Mouse (Mus musculus) hindbrain, embryonic 15.5 days (tissue): ENCODE results near the gene Odaph. TPM values are rescaled to one million over a fixed set of nuclear protein-coding genes. Genes with fewer than 3 reads are reported as not detected.
"Not testable (repeated sequence)": the region's sequence is repeated elsewhere in the genome, so short reads cannot be mapped to it uniquely, and the experiment has no call there.

Experiments
- ATAC-seq: fragments of 200-750 bp; cut with Nextera tagmentation; 2 replicates; pipeline ENCODE4 v1.8.0; 2017; ENCODE audit warnings: low read depth, moderate number of reproducible peaks, moderate TSS enrichment; ENCODE audit not compliant: low FRiP score
- H3K27ac ChIP-seq: fragments of 300-500 bp; sonication (generic); replicated peaks from 2 replicates; pipeline ENCODE4 v1.5.1; 2015; ENCODE audit warnings: mild to moderate bottlenecking, inconsistent platforms
- H3K27me3 ChIP-seq: fragments of 300-500 bp; sonication (generic); 2 replicates; pipeline ENCODE4 v1.6.1; 2015; ENCODE audit warnings: control low read depth, inconsistent platforms
- H3K36me3 ChIP-seq: fragments of 300-500 bp; sonication (generic); 2 replicates; pipeline ENCODE4 v1.6.1; 2015; ENCODE audit warnings: control low read depth, inconsistent platforms
- H3K4me1 ChIP-seq: fragments of 300-500 bp; sonication (generic); replicated peaks from 2 replicates; pipeline ENCODE4 v1.6.1; 2015; ENCODE audit warnings: control low read depth, inconsistent platforms
- H3K4me2 ChIP-seq: fragments of 300-500 bp; sonication (generic); 2 replicates; pipeline ENCODE4 v1.6.1; 2015; ENCODE audit warnings: moderate library complexity, mild to moderate bottlenecking, inconsistent platforms
- H3K4me3 ChIP-seq: fragments of 300-500 bp; sonication (generic); 2 replicates; pipeline ENCODE4 v1.5.1; 2015; ENCODE audit warnings: mild to moderate bottlenecking, inconsistent platforms
- H3K9ac ChIP-seq: fragments of 300-500 bp; sonication (generic); 2 replicates; pipeline ENCODE4 v1.6.1; 2015; ENCODE audit warnings: inconsistent platforms
- H3K9me3 ChIP-seq: fragments of 300-500 bp; sonication (generic); 2 replicates; pipeline ENCODE4 v1.6.1; 2016; ENCODE audit warnings: control low read depth, inconsistent platforms
- WGBS: fragments of 180-500 bp; shearing (Covaris S2); methylation state at CpG from one replicate; pipeline ENCODE4 v1.1.7; 2015; 5-methylcytosine and 5-hydroxymethylcytosine counted together
- polyA plus RNA-seq: library from polyadenylated mRNA; unstranded; fragments of >200 nt; fragmentation: Nextera tagmentation; extraction: Ambion mirVana; gene quantifications from 2 replicates; pipeline ENCODE4 v1.2.1, GENCODE M21; 2015

Gene Odaph
- polyA plus RNA-seq: 0.21 and 0.43 TPM in 2 replicates

- 71% methylated on average over 4 of the region's 4 CpGs for WGBS
- H3K9me3 ChIP-seq: no peaks in the 10 kb centered on the region
- no peaks in the 10 kb centered on the region for H3K36me3 ChIP-seq
- H3K27ac ChIP-seq: no peak within 1 kb of the TSS
- H3K9ac ChIP-seq: no peak within 1 kb of the TSS
- H3K27me3 ChIP-seq: no peaks in the 10 kb centered on the region
- H3K4me2 ChIP-seq: no peak within 1 kb of the TSS
- H3K4me1 ChIP-seq: no peaks in the 10 kb centered on the region; the same call in 1 of the 2 replicates
- no peak for ATAC-seq
- H3K4me3 ChIP-seq: no peak within 1 kb of the TSS
Observed at GRCm38 (mm10) chr5:91987236-91987635, at the start of gene Odaph. Gene Odaph, plus strand, starts transcription at chr5:91987475.

GRCm38 (mm10) chr5:91945609-91946008 is 41.7 kb upstream of the Odaph start:
- not testable (repeated sequence) for H3K27ac ChIP-seq, H3K27me3 ChIP-seq, H3K4me1 ChIP-seq, H3K4me2 ChIP-seq, H3K4me3 ChIP-seq, H3K9ac ChIP-seq, H3K9me3 ChIP-seq, ATAC-seq
- H3K36me3 ChIP-seq: peaks cover 27% of the 10 kb centered on the region
- WGBS: 32% methylated on average over 1 of the region's 1 CpGs

- Histone ChIP-seq H3K9ac (no peak overlapping the region), H3K36me3 (peaks cover 34% of the 10 kb centered on the region), H3K27me3 (no peaks in the 10 kb centered on the region), H3K4me2 (no peak overlapping the region), H3K27ac (no peak overlapping the region), H3K4me1 (no peaks in the 10 kb centered on the region), H3K9me3 (no peaks in the 10 kb centered on the region), H3K4me3 (no peak overlapping the region)
- WGBS: 98% methylated on average over 4 of the region's 4 CpGs
- no peak for ATAC-seq
Observed at GRCm38 (mm10) chr5:91947008-91947407, 40.3 kb upstream of the Odaph start.

DNA sequence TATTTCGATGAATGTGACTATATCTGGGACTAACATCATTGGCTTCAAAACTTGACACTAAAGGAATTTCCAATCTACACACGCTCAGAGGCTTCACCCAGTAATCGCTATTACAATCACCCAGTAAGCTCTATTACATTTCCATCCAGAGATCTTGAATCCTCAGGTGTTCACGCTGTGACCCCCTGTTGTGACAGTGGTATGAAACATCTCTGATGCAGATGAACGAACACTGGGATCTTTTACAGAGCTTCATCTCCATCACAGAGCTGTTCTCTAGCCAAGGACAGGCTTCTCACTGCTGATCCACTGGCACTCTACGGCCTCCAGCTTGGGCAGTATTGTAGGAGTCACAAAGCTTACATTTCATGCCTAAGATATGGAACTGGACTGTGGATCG is 37.8 kb upstream of the Odaph start:
- Histone ChIP-seq H3K9ac (no peak overlapping the region), H3K27me3 (no peaks in the 10 kb centered on the region), H3K4me3 (no peak overlapping the region), H3K4me2 (no peak overlapping the region), H3K36me3 (peaks cover 50% of the 10 kb centered on the region), H3K27ac (no peak overlapping the region), H3K4me1 (no peaks in the 10 kb centered on the region), H3K9me3 (no peaks in the 10 kb centered on the region)
- no peak for ATAC-seq
- WGBS: 89% methylated on average over 7 of the region's 7 CpGs

DNA sequence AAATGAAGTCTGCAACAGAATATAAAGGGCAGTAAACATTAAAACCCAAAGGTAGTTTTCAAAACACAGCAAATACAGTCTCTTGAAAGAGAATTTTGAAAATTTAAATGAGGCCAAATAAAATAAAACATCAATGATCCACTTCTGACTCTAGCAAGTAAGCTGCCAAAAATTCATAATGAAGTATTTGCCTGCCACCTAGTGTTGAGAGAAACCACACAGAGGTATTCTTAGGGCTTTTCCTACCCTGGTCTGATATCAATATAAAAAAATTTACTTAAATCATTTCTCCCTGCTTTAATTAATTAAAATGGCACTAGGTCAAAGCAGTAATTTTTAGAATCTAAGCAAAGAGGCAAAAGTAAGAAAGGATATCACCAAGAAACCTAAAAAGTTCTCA is 35.9 kb upstream of the Odaph start:
- Histone ChIP-seq H3K27me3 (no peaks in the 10 kb centered on the region), H3K36me3 (peaks cover 57% of the 10 kb centered on the region), H3K9ac (no peak overlapping the region), H3K27ac (no peak overlapping the region), H3K4me1 (no peaks in the 10 kb centered on the region), H3K4me2 (no peak overlapping the region), H3K9me3 (no peaks in the 10 kb centered on the region), H3K4me3 (no peak overlapping the region)
- no peak; the same call in 1 of the 2 replicates for ATAC-seq

DNA sequence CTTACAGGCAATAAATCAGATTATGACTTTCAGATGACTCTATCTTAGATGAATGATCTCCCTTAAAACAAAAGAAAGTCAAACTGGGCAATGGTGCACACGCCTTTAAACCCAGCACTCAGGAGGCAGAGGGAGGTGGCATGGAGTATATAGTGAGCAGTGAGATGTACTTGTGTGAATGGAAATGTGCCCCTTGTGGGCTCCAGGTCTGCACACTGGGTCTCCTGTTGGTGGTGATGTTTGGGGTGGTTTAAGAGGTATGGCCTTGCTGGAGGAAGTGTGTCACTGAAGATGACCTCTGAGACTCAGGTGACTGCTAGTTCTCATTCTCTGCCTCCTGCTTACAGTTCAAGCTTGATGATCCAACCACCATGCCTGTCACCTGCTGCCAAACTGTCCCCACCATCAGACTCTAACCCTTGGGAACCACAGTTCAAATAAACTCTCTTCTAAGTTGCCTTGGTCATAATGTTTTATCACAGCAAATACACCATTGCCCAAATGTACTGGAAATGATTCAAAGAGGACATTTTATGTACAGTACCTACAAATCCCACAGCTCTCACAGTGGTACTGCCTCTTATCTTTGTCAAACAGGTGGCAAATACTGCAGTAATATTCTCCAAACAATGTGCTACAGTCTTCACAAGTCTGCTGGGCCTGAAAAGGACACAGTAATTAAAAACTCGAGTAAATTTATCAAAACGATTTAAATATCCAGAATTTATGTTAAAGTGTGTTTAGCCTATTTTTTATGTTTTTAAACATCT is 30.1 kb upstream of the Odaph start:
- Histone ChIP-seq H3K9me3 (no peaks in the 10 kb centered on the region), H3K9ac (no peak overlapping the region), H3K27me3 (no peaks in the 10 kb centered on the region), H3K4me1 (peaks cover 26% of the 10 kb centered on the region), H3K4me3 (no peak overlapping the region), H3K36me3 (peaks cover 33% of the 10 kb centered on the region), H3K4me2 (no peak overlapping the region), H3K27ac (no peak overlapping the region)
- WGBS: 94% methylated on average over 3 of the region's 3 CpGs
- ATAC-seq: no peak

DNA sequence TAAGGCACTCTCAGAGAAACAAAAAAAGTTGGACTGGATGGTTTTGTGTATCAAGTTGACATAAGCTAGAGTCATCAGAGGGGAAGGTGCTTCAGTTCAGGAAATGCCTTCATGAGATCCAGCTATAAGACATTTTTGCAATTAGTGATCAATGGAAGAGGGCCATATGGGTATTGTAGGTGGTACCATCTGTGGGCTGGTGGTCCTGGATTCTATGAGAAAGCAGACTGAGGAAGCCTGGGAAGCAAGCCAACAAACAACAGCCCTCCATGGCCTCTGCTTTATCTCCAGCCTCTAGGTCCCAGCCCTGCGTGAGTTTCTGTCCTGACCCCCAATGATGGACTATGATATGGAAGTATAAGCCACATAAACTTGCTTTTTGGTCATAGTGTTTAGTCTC is 28.2 kb upstream of the Odaph start:
- H3K9ac ChIP-seq: no peak overlapping the region
- WGBS: 64% methylated on average over 1 of the region's 1 CpGs
- ATAC-seq: no peak
- peaks cover 34% of the 10 kb centered on the region for H3K4me1 ChIP-seq
- no peaks in the 10 kb centered on the region for H3K27me3 ChIP-seq
- no peak overlapping the region for H3K4me3 ChIP-seq
- H3K4me2 ChIP-seq: no peak overlapping the region
- no peaks in the 10 kb centered on the region for H3K9me3 ChIP-seq
- H3K36me3 ChIP-seq: peaks cover 20% of the 10 kb centered on the region
- H3K27ac ChIP-seq: no peak overlapping the region

- Histone ChIP-seq H3K4me1 (peaks cover 34% of the 10 kb centered on the region), H3K27ac (no peak overlapping the region), H3K9me3 (no peaks in the 10 kb centered on the region), H3K4me3 (no peak overlapping the region), H3K36me3 (peaks cover 16% of the 10 kb centered on the region), H3K4me2 (peak overlapping the region; percentile 74), H3K9ac (no peak overlapping the region), H3K27me3 (no peaks in the 10 kb centered on the region)
- no peak for ATAC-seq
- WGBS: 84% methylated on average over 1 of the region's 1 CpGs
Observed at GRCm38 (mm10) chr5:91959986-91960385, 27.3 kb upstream of the Odaph start.

- WGBS: 57% methylated on average over 3 of the region's 3 CpGs
- Histone ChIP-seq H3K4me3 (no peak overlapping the region; the same call in 1 of the 2 replicates), H3K4me2 (peak overlapping the region; percentile 74), H3K9ac (no peak overlapping the region), H3K9me3 (no peaks in the 10 kb centered on the region), H3K27me3 (no peaks in the 10 kb centered on the region), H3K27ac (peak overlapping the region; percentile 7; the same call in 1 of the 2 replicates), H3K36me3 (peaks cover 13% of the 10 kb centered on the region), H3K4me1 (peaks cover 34% of the 10 kb centered on the region)
- no peak for ATAC-seq
Observed at GRCm38 (mm10) chr5:91960606-91961254, 26.5 kb upstream of the Odaph start.

DNA sequence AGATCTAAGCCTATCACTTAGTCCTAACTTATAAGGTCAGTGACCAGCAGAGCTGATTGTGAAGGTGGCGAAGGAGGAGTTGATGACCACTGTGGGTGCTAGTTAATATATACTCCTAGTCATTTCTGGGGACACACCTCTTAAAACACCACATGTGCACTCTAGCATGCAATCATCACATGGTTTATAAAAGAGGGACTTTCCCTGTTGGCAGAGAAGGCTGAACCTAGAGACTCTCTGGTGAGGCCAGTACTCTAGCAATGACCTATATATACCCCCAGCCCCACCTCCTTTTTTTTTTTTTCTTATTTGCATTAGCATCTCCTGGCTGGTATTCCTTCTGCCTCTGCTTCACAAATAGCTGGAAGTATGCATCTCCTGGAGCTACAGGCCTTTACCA is 25.9 kb upstream of the Odaph start:
- ATAC-seq: no peak
- H3K4me2 ChIP-seq: peak overlapping the region; percentile 74
- no peaks in the 10 kb centered on the region for H3K27me3 ChIP-seq
- no peak overlapping the region for H3K27ac ChIP-seq
- peaks cover 34% of the 10 kb centered on the region for H3K4me1 ChIP-seq
- 90% methylated on average over 1 of the region's 1 CpGs for WGBS
- peak overlapping the region; percentile 91 for H3K4me3 ChIP-seq
- no peaks in the 10 kb centered on the region for H3K9me3 ChIP-seq
- peaks cover 10% of the 10 kb centered on the region for H3K36me3 ChIP-seq
- peak overlapping the region; percentile 86; the same call in 1 of the 2 replicates for H3K9ac ChIP-seq

DNA sequence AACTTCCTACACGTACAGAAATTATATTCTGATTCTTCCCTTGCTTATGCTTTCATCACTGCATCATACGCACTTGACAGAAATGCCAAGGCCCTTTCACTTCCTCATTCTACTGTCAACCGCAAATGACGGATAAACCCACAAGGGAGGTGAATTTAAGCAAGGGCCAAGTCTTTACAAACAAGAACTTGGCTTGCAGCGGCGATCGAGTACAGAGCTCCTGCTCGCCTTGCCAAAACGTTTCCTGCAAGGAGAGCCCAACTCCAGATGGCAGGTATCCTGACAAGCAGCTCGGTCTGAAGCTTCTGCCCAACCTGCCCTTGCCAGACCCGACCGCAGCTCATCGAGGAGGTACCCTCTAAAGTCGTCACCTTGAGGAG is 25.0 kb upstream of the Odaph start:
- no peaks in the 10 kb centered on the region for H3K27me3 ChIP-seq
- H3K27ac ChIP-seq: peak overlapping the region; percentile 100
- H3K9ac ChIP-seq: peak overlapping the region; percentile 86
- 0% methylated on average over 14 of the region's 14 CpGs for WGBS
- peaks cover 34% of the 10 kb centered on the region for H3K4me1 ChIP-seq
- no peaks in the 10 kb centered on the region for H3K9me3 ChIP-seq
- H3K36me3 ChIP-seq: peaks cover 2% of the 10 kb centered on the region
- no peak for ATAC-seq
- peak overlapping the region; percentile 74 for H3K4me2 ChIP-seq
- H3K4me3 ChIP-seq: peak overlapping the region; percentile 91

- H3K27ac ChIP-seq: peak within 1 kb of the TSS; percentile 100
- no peaks in the 10 kb centered on the region for H3K36me3 ChIP-seq
- H3K9ac ChIP-seq: peak within 1 kb of the TSS; percentile 86
- peaks cover 34% of the 10 kb centered on the region for H3K4me1 ChIP-seq
- no peaks in the 10 kb centered on the region for H3K9me3 ChIP-seq
- ATAC-seq: peak; percentile 98
- H3K4me3 ChIP-seq: peak within 1 kb of the TSS; percentile 91
- H3K4me2 ChIP-seq: peak within 1 kb of the TSS; percentile 74
- under 1% methylated on average over 58 of the region's 65 CpGs for WGBS
- no peaks in the 10 kb centered on the region for H3K27me3 ChIP-seq
Observed at GRCm38 (mm10) chr5:91962639-91963440, 24.4 kb upstream of the Odaph start, which contains the start of gene Rchy1. Gene Rchy1, minus strand, starts transcription at chr5:91963068.
